Mouse (Mus musculus): ENCODE measurements around the gene Siah1b.

DNA sequence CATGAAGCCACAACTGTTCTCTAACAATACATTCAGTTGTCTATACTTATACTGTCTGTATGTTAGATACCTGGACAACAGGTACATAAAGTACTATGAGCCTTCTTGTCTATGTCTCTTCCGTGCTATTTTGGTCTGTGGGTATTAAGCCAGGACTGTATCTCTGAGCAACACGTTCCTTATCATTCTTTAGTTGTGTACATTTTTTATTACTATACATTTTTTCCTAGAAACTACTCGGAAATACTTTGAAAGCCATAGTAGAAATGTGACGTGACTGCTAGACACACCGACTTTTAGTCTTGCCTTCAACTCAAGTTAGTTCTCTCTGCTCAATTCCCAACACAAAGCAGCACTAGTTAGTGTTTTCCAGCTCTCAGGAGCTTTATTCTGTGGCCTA, 17.1 kb upstream of the Siah1b start:
- TF ChIP-seq EP300 (IDR thresholded peaks at IDR 0.05; ENCODE audit: low read depth) (no peak), CTCF (IDR thresholded peaks at IDR 0.05; ENCODE audit: low read depth) (no peak)

Measured in heart, postnatal 0 days (tissue).